Mouse (Mus musculus) E14TG2a.4 (cell line): ENCODE results near the gene Pnpla6.

Experiments
- CTCF ChIP-seq: conservative IDR thresholded peaks from 2 replicates; pipeline ENCODE4 v1.5.1; 2014; ENCODE audit warnings: low read length
- NANOG ChIP-seq: IDR thresholded peaks from 2 replicates; pipeline ENCODE4 v1.6.1; 2014; ENCODE audit warnings: borderline replicate concordance, low read length, mixed read lengths
- POU5F1 ChIP-seq: IDR thresholded peaks from 2 replicates; pipeline ENCODE4 v1.6.1; 2014; ENCODE audit warnings: low read length, borderline replicate concordance

GRCm38 (mm10) chr8:3531936-3532335 is 16.8 kb downstream of the Pnpla6 start:
- no peak for TF ChIP-seq POU5F1
- no peak for TF ChIP-seq CTCF
- no peak for TF ChIP-seq NANOG
